Mouse (Mus musculus): Measurements from ENCODE around the gene Olfr832.
"Not testable (repeated sequence)": the region's sequence is repeated elsewhere in the genome, so short reads cannot be mapped to it uniquely, and the experiment has no call there.

Olfr832 gene

GRCm38 (mm10) chr9:18936822-18937221 is at the start of gene Olfr832:
Olfr832 (plus strand) TSS chr9:18937122.
- not testable (repeated sequence) for DNase-seq (ENCODE audit: low spot score)

GRCm38 (mm10) chr9:18907699-18908098 is 29.2 kb upstream of the Olfr832 start:
- not testable (repeated sequence) for DNase-seq (ENCODE audit: low spot score)

- DNase-seq (ENCODE audit: low spot score) = not testable (repeated sequence)
Observed at GRCm38 (mm10) chr9:18927921-18928320, 9.0 kb upstream of the Olfr832 start.

GRCm38 (mm10) chr9:18962021-18962420 is 25.1 kb downstream of the Olfr832 start:
- no peak for DNase-seq (ENCODE audit: low spot score)

- no peak for DNase-seq (ENCODE audit: low spot score)
Observed at GRCm38 (mm10) chr9:18987690-18988089, 50.8 kb downstream of the Olfr832 start, which contains the start of gene Olfr834. Olfr834 (plus strand) TSS chr9:18987990.

Measured in MN1 (cell line).